Mouse (Mus musculus) layer of hippocampus, postnatal 36 days (tissue): ENCODE results near the gene Sptb. TPM values are rescaled to one million over a fixed set of nuclear protein-coding genes. Genes with fewer than 3 reads are reported as not detected.

ENCODE experiments used
- DNase-seq, 2 experiments: peaks; one replicate each; pipeline ENCODE4 v3.0.0; 2022
- microRNA-seq, 2 experiments: library from miRNA; unstranded; fragments of <30 nt; microRNA quantifications; one replicate each; pipeline ENCODE4 v1.2.0; 2021
- total RNA-seq, 2 experiments: library from RNA; stranded (reverse); gene quantifications; 2 replicates each; pipeline ENCODE4 v1.2.3; 2021

Sptb gene
- total RNA-seq, 2 experiments from 2014 or later: 126 to 127 TPM

DNA sequence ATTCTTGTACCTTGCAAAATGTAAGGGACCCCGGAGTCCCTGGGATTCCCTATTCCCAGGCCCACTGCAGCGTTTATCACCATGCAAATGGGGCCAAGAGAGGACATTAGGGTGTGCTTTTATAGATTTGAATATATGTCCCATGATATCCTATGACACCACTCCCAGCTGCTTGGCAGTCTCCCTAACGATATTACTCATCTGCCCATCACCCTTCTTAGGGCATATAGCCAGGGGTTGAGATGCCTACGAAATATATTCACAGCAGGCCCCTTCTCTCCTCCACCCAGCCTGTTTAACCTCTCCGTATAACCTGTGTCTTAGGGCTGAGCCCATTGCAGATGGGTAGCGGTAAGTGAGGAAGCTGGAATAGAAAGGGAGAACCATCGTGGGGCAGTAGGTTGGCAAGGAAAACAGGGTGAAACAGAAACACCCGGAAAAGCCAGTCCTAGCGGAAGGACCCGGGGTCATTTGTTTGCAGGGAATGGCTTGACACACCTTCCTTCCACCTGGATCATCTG is 169.6 kb downstream of the Sptb start:
- DNase-seq: no peak

DNA sequence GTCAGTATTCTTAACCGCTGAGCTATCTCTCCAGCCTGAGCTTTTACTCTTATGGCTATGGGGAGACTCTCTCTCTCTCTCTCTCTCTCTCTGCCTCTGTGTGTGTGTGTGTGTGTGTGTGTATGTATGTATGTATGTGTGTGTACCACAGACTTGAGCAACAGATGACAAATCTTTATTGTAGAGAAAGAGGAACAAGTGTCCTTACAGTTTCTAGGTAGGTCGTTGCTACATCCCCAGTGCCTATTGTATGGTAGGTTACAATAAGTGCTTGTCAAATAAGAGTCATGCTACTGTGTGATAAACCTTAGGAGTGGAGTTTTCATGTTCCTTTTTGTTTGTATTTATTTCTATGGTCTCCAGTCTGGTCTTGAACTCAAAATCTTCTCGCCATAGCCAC is 170.2 kb downstream of the Sptb start:
- DNase-seq: no peak

DNA sequence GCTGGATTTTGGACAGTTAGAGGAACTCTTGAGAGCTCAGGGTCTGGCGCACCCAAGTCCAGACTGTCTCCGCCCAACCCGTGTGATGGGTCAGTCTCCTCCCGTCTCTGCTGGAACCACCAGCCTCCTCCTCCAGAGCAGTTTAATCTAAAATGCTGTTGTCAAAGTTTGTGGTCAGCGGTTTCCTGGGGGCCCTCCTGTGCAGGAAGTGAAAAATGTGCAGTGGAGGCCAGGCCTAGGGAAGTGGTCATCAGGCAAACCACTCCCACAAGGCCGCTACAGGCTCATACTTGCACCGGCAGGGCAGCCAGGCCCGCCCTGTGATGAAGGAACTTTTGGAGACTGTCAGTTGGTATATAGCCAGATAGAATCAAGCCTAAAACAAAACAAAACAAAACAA is 172.9 kb downstream of the Sptb start:
- DNase-seq: no peak

DNA sequence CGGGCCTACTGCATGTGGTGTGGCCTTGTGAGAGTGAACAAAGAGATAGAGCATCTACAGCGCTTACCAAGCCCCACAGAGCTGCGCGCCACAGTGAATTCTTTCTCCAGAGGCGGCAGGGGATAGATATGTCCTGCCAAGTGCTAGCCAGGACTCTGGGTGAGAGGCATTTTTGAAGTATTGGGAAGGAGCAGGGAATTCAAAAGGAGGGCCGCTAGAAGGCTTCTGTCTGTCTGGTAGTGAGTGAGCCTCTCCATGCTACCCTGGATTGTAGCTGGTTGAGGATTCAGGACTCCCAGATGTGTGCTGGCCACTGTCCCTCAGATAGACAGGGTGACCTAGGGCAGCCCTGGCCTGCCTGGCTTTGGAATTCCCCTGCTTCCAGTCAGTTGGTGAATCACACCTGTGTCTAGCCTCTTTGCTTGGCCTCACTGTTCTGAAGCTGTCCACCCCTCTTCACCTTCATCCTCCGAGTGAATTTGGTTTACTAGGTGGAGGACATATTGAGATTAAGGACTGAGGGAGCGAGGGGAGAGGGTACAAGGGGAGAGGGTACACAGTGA is 173.7 kb downstream of the Sptb start:
- DNase-seq: no peak

DNA sequence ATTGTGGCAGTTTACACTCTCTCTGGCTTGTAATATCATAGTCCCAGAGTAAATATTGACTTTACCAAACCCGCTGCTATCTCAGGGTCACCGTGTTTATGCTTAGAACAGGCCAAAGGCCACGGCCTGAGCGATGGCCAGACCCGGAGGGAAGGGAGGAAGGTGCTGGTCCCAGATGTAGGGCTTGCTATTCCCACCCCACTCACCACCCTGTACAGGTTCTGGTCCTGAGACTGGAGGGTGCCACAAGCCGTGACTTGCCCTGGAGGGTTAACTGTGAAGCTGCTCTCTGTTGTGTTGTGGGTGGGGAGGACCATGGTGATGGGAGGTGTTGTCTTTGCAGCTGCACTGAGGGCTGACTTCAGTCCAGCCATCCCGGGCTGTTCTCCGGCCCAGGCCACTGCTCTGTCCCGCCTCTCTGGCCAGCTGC is 174.9 kb downstream of the Sptb start:
- DNase-seq: peak in 1 of 2 experiments; percentile 30

DNA sequence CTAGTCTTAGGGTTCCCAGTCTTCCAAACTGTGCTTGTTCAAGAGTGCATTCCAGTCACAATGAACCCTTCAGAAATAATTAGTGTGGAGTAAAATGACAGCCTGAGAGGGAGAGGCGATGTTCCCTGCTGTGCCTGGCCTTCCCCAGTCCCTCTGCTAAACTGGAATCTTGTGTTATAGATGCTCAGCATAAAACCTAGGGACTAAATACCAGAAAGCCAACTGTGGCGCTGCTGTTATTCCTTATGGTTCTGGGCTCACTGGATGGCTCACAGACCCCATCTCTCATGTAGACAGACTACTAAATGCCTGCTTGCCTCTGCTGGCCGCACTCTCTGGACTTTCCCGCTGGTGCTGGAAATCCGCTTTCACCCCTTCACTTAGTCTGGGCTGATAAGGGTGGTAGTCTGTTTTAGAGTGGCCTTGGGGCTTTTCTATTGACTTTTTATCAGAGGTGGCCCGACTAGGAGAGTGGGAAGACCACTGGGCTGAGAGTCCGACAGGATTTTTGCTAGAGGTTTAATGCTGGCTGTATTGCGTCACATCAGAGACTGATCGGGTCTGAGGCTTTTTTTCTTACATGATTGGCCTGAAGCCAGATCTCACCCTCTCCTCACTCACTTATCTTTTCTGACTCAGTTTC is 175.6 kb downstream of the Sptb start:
- no peak for DNase-seq

DNA sequence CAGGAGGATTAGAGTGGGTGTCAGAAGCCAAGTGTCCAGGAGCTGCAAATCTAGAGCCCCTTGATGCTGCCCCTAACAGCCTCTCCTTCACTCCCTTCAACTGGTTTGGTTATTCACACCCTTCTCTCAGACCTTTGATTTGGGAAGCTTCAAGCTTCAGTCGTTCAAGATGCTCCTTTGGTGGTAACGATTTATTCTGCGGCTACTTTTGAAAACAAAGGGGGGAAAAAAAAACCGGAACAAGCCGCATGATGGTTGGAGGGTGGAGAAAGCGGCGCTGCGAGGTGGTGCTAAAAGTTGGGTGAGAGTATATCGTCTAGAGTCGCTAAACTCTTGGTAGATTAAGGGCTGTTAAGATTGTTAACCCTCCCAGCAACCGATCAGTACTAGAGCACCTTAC is 176.1 kb downstream of the Sptb start:
- no peak for DNase-seq

DNA sequence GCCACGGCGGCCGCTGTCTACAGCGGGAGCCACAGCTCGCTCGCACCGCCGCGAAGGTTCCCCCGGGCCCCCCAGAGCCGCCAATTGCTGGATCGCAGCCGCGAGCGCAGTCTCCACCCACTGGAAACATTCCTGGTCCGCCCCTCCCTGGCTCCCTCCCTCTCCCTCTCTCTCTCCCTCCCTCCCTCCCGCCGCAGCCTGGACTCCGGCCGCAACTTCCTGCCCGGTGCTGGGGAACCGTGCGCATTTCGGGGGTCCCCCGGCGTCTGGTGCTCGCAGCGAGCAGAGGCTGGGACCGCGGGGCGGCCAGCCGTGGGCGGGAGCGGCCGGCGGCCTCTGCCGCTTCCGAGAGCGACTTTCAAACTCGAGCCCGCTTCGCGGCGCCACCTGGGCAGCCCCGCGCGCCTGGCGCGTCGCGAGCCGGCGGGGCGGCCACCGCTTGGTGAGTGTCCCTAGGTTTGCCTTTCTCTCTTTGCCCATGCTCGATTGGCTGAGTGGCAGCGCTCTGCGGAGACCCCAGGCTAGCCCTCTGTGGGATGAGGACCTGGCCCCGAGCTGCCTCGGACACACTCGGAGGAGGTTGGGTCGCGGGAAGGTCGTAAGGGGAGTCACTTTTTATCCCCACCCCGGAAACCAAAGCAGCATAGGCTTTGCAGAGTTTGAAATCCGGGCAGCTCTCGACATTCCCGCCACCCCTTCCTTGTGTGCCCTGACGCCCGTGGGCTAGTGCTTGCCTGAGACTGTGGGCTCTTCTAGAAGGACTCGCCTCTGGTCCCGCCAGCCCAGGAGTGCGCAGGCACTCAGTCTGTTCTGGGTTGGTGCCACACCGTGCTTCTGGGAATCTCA is 176.7 kb downstream of the Sptb start:
- peak; percentile 58 for DNase-seq

DNA sequence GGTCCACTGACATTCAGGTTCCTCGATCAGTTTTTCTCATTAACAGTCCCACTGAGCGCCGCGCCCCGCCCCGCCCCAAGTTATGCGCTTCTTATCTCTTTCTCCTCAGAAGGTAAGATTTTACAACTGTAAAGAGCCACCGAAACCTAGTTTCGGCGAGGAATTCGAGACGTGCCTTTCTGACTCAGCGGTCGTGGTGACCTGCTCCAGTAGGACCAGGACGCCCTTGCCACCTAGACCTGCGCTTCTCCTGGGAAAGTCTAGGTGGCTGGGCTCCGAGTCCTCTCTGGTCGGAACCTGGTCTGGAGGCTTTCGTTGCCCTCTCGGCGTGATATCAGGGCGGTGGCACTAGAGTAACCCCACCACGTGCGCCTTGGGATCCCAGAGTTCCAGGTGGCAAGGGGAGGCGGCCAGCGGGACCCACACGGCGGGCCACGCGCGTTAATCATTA is 177.4 kb downstream of the Sptb start:
- no peak for DNase-seq

DNA sequence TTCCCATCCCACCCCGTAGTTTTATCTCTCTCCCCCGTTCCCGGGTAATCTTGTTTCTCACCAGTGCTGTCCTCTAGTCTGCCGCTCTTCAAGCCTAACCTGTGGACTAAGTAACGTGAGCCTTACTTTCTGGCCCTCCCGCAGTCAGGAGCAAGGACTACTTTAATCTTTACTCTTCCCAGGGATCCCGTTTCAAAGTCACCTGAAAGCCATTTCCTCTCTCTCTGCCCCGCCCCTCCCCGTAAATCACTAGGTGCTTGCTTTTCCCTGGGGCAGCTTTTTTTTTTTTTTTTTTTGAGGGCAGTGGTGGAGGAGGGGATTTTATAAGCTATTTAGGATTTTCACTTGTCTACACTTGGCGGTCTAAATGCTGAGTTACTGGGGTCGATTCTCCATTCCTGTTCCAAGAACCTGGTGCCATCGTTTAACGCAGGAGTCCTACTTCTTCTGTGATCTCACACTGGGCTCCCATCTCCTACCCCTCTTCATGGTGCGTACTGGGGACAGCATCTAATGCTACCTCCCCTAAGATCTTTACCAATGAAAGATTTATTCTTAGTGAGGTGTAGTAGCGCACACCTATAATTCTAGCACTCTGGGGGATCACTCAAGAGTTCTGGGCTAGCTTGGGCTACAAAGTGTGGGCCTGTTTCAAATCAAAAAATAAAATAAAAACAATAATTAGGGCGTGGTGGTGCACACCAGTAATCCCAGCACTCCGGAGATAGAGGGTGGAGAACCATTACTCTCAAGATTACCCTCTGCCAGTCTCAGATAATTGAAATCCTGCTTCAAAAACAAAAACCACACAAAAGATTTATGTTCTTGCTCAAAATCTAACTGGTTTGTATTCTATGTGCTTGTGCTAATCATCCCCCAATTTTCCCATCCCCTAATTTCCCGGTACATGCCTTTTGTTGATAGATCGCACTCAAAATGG is 178.1 kb downstream of the Sptb start:
- no peak for DNase-seq

DNA sequence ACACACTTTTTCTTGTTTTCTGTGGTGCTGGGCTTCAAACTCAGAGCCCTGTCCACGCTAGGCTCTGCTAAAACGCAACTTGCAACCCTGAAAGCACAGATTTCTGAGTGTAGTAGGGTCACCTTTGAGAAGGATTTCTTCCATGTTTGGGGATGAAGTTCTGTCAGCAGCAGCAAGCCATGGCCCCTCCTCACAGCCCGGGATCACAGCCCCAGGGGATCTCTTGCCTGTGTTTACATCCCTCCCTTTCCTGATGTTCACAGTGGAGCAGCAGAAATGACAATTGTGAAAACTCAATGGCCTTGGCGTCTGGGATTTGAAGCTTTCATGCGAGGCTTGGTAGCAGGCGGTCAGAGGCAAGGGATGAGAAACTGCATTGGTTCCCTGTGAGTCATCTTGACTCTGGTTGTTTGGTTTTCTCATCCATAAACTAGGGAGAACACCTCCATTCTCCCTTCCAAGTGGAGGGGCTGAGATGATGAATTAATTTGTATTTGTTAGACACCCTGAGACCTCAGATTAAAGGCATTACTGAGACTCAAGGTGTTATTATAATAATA is 179.7 kb downstream of the Sptb start, which contains the start of gene Plekhg3:
Gene Plekhg3 (plus strand): TSS at position 312 of the 560 bp plus-strand sequence.
- DNase-seq: no peak

Small RNA genes within 50 kb of the gene (microRNA-seq; reads per million reads assigned to microRNA genes)
- gene Mir5135: 0 reads per million in 2 experiments

Other genes starting within 250 kb of the Sptb start
- 10 to 100 TPM; 22.9 to 23.2 TPM for gene Plekhg3, start 179.7 kb downstream of the Sptb start, total RNA-seq
- gene Churc1, start 55.0 kb upstream of the Sptb start, total RNA-seq: 10 to 100 TPM; 33.0 to 34.6 TPM
- gene Fntb, start 55.0 kb upstream of the Sptb start, total RNA-seq: 10 to 100 TPM; 24.3 to 27.1 TPM
- gene Gpx2, start 85.0 kb upstream of the Sptb start, total RNA-seq: under 1 TPM; 0.27 to 0.51 TPM
- 100 to 1,000 TPM; 182 to 188 TPM for gene Rab15, start 112.4 kb upstream of the Sptb start, total RNA-seq